Comparison of ENCODE assay signal across 12 mouse cellular contexts in genomic region chr17:88006956-88007355, GRCm38 (mm10).
"Had no signal": no experiment of that assay in that cellular context is flagged by ENCODE, and none has a peak within 500 bp of the region (broad histone marks: within the 10 kb centered on the region; RNA-seq: fewer than 3 reads in every experiment).

No protein-coding gene starts in this region.

- H3K4me1 ChIP-seq: liver, embryonic 13.5 days; lung, embryonic 15.5 days; neural tube, embryonic 13.5 days had no signal

- H3K9ac ChIP-seq: liver, embryonic 13.5 days; liver, postnatal 0 days; lung, embryonic 15.5 days; neural tube, embryonic 13.5 days had no signal

- H3K4me2 ChIP-seq: liver, embryonic 13.5 days; lung, embryonic 15.5 days; neural tube, embryonic 13.5 days had no signal

- H3K4me3 ChIP-seq: liver, embryonic 13.5 days; lung, embryonic 15.5 days; neural tube, embryonic 13.5 days had no signal

- H3K27me3 ChIP-seq: liver, embryonic 13.5 days; lung, embryonic 15.5 days; neural tube, embryonic 13.5 days had no signal

- DNase-seq: kidney, adult 8-10 months; kidney, postnatal 36 days; layer of hippocampus, adult 9-11 months; layer of hippocampus, postnatal 36 days; liver; liver, embryonic 13.5 days; liver, postnatal 0 days; right cerebral cortex, postnatal 14 days; thymus, postnatal 36 days had no signal

- H3K9me3 ChIP-seq: liver, embryonic 13.5 days; lung, embryonic 15.5 days; neural tube, embryonic 13.5 days had no signal

- ATAC-seq: liver, postnatal 0 days; midbrain, embryonic 16.5 days had no signal

- H3K27ac ChIP-seq: liver, embryonic 13.5 days; lung, embryonic 15.5 days; neural tube, embryonic 13.5 days had no signal
